Mouse (Mus musculus) lung, postnatal 10 days (tissue): ENCODE measurements around the gene Arpc2.
A peak's percentile ranks its signal among the peaks of the same experiment; 100 is the strongest.

Experiments
- DNase-seq: peaks from one replicate; pipeline ENCODE4 v3.0.0; 2021

The Arpc2 gene

DNA sequence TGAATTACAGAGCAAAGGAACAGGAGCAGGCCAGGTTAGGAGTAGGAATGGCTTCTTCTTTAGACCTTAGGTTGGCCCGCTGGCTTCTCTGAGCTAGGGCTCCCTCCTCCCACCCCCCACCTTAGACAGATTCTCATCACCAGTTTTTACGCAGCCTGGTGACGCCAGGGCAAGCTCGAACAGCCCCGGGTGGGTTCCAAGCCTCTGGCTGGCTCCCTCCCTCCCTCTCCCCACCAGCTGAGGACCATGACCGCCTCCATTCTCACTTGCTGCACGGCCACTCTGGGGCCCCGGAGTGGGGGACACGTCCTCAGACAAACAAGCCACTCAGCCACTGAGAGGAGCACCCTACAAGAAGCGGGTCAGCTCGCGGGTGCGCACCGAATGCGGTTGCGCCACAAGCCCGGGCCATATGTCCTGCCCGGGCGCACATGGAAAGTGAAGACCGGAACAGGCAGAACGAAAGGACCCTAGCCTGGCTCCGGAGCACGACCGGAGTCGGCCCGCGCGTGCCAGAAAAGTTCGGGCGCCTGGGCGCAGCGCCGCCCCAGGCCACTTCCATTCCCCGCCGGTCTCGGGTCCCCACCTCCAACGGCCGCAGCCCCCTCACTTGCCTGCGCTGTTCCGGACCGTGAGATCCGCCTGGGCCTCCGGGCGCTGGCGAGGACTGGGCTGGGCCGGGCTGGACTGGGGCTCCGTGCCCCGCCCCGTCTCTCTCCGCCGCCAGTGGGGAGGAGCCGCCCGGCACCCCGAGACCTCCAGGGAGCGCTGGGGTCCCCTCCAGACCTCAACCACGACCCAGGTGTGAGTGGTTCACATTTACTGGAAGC lies 67.8 kb downstream of the Arpc2 start:
- DNase-seq: peak; percentile 88

DNA sequence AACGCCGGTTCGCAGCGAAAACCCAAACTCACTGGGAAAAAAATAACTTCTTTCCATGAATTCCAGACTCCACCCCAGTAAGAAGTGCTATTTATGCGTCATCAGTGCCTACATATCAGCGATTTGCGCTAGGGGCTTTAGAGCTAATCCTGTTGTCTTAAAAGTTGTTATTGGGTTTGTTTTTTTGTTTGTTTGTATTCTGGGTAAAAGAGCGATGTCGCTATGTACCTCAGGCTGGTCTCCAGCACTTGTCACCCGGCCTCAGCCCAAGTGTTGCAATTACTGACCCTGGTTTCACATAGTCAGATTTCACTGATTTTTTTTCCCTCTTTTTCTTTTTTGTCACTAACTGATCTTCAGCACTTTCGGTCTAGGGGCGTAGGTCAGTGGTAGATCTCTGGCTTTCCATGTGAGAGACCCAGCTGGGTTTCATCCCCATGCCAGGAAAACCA lies 68.5 kb downstream of the Arpc2 start:
- DNase-seq: peak; percentile 52

DNA sequence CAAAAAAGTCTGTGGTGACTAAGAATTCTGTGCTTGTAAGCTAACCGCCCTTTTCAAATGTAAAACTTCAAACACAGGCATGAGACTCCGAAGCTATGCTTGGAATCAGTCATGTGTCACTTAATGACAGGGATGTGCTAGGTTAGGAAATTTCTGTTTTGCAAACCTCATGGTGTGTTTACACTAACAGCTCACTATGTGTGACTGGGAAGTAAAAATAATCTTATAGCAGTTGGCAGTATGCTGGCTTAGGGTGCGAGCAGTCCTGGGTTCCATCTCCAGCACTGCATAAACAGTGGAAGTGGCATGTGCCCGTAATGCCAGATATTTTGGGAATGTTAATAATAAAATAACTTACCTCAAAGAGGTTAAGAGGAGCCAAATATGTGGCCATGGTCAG lies 69.1 kb downstream of the Arpc2 start:
- DNase-seq: peak; percentile 40

DNA sequence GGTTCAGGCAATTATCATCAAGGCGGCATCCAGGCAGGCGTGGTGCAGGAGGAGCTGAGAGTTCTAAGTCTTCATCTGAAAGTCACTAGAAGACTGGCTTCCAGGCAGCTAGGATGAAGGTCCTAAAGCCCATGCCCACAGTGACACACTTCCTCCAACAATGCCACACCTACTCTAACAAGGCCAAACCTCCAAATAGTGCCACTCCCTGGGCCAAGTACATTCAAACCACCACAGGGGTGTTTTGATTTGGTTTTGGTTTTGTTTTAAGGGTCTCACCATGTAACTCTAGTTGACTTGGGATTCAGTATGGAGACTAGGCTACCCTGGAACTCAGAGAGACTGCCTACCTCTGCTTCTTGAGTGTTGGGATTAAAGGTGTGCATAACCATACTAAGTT lies 69.6 kb downstream of the Arpc2 start, which contains the start of gene Tmbim1:
Gene Tmbim1 (minus strand): TSS at position 101 of the 400 bp plus-strand sequence.
- no peak for DNase-seq

DNA sequence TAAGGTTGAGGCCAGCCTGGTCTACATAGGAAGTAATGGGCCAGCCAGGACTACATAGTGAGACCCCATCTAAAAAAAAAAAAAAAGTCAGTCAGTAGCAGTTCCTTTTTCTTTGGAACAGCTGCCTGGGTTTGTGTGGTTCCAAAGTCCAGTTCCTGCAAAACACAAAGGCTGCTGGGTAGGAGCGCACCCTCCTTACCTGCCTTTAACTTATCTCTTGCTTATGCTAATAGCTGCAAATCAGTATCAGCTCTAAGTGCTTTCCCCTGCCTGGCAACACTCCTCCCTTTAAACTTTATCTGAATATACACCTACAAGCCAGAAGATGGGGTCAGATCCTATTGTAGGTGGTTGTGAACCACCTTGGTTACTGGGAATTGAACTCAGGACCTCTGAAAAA lies 71.3 kb downstream of the Arpc2 start:
- DNase-seq: no peak

DNA sequence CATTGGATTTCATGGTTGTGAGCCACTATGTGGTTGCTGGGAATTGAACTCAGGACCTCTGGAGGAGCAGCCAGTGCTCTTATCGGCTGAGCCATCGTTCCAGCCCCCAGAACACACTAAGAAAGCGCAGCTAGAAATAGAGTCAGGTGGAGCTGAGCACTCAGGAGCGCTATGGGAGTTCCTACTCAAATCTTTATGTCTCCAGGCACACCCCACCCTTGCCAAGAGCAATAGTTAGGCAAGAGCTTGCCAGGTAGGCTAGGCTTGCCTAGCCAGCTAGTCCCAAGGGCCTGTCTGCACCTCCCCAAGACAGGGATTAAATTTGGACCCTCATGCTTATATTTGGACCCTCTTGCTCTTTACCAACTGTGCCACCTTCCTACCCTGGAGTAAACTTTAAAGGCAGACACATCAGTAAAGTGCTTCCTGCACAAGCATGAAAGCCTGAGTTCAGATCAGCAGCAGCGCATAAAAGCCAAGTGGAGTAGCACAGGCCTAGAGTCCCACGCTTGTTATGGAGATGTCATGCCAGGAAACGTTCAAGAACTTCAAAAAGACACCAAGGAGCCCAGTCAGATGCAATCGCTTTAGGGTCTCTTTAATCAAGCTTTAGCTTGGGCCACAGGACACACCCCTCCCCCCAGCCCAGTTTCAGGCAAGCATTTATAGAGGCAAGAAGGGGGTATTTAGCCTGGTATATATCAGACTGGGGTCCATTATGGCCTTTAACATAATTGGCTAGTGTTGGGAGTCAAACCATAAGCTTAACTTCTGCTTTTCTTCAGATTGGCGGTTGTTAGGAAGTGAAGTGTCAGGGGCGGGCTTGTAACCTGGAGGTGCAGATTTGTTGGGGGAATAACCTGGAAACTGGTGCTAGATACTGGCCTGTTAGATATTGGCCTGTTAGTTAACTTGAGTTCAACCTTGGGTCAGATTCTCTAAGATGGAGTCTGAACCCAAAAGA lies 72.4 kb downstream of the Arpc2 start:
- DNase-seq: no peak

DNA sequence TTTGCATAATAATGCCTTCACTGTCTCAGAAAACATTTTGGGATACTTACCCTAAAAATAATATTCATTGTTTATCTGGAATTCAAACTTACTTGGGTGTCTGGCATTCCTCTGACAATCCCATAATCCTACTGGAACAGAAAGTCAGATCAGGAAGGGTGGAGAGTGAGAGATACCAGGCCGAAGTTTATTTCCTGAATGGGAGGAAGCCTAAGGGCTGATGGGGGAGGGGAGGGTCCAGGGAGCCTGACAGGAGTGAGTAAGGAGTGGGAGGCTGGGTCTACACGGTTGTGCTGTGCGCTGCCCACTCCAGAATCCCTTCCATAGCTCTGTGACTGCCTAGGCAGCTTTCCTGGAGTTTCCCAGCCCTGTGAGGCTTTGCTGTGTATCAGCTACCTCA lies 73.9 kb downstream of the Arpc2 start:
- peak; percentile 73 for DNase-seq

DNA sequence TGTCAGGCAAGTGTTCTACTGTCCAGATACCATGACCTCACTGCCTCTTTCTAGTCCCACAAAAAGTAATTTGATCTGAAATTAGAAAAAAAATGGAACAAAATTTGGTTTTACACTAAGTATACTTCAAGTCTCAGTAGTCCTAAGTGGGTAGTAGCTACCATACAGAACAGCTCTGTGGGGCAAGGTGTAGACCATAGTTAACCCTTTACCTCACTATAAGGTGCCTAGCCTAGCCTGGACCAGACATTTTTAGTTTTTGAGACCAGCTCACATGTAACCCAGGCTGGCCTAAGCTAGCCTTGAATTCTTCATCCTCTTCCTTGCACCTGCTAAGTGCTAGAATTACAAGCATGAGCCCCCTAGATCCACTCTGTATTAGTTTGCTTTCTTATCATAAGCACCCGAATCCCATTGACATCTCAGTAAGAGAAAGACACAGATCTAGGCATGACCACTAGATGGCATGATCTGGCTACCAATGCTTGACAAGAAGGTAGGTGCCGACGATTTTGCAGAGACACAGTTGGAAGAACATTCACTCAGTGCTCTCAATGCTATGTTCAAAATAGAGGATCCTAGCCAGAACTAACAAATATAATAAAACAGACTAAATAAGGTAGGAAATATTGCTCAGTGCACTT lies 77.3 kb downstream of the Arpc2 start:
- DNase-seq: peak; percentile 88

DNA sequence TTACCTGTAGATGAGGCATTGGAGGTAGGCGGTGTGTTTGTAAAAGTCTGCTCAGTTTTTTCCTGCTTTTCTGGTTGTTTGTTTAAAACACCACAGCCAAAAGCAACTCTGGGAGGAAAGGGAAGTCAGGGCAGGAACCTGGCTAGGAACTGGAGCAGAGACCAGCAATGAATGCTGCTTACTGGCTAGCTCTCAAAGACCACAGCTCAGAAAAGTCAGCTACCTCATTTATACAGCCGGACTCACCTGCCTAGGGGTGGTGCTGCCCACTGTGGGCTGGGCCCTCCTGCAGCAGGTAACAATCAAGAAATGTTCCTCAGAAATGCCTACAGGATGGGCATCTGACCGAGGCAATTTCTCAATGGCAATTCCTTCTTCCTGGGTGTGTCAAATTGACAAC lies 78.9 kb downstream of the Arpc2 start:
- DNase-seq: no peak

DNA sequence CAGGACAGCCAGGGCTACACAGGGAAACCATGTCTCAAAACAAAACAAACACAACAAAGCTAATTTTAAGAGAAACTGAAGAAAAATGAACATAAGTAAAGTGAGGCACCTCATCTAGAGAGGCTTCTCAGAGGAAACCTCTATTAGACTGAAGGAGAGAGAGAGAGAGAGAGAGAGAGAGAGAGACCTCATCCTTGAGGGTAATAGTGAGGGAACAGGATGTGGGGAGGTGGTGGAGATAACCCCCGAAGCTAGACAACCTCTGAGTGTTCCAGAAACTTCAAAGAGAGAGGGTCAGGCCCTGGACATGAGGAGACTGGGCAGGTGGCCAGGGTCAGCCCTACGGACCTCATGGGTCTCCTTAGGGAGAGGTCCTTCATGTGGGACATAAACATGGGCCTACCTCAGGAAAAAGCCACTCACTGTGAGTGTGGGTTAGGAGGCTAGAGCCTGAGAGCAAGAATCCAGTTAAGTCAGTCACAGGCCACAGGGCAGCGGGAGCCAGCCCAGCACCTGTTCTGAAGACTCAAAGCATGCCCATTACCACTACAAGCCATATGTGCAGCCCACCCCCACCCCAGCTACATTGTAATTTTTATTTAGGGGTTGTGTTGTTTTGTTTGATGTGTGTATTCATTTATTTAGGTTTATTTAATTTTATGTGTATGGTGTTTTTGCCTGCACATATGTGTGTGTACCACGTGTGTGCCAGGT lies 80.4 kb downstream of the Arpc2 start:
- no peak for DNase-seq
